Mouse (Mus musculus) cerebellum, adult 2 months (tissue): ENCODE data around the gene Cxcl2. TPM values are rescaled to one million over a fixed set of nuclear protein-coding genes. Genes with fewer than 3 reads are reported as not detected.

Experiments used
- DNase-seq, 2 experiments: peaks; one replicate each; pipeline ENCODE4 v3.0.0; 2021
- H3K27ac ChIP-seq: fragments of 200-500 bp; 2 replicates; pipeline ENCODE4 v1.5.1; 2012; ENCODE audit warnings: low read length, control low read depth, inconsistent platforms; ENCODE audit not compliant: insufficient read depth
- H3K27me3 ChIP-seq: fragments of 200-500 bp; 2 replicates; pipeline ENCODE4 v1.6.1; 2012; ENCODE audit warnings: inconsistent platforms, mild to moderate bottlenecking, low read length, moderate library complexity; ENCODE audit not compliant: control insufficient read depth, insufficient read depth
- H3K4me1 ChIP-seq: fragments of 200-500 bp; 2 replicates; pipeline ENCODE4 v1.6.1; 2011; ENCODE audit warnings: low read length; ENCODE audit not compliant: control insufficient read depth, insufficient read depth
- H3K4me3 ChIP-seq: fragments of 200-500 bp; replicated peaks from 2 replicates; pipeline ENCODE3; 2011; ENCODE audit warnings: mild to moderate bottlenecking, low read depth, low read length, control low read depth; ENCODE audit not compliant: insufficient read depth
- CTCF ChIP-seq: fragments of 200-500 bp; IDR thresholded peaks from 2 replicates; pipeline ENCODE4 v1.5.1; 2011; ENCODE audit warnings: low read depth, mild to moderate bottlenecking, control low read depth, low read length, moderate library complexity, borderline replicate concordance; ENCODE audit not compliant: insufficient read depth
- POLR2A ChIP-seq: fragments of 200-500 bp; IDR thresholded peaks from 2 replicates; pipeline ENCODE4 v1.6.1; 2011; ENCODE audit warnings: low read length, control low read depth, borderline replicate concordance; ENCODE audit not compliant: insufficient read depth
- WGBS: fragments of 180-500 bp; shearing (Covaris S2); methylation state at CpG from one replicate; pipeline ENCODE4 v1.1.7; 2018; 5-methylcytosine and 5-hydroxymethylcytosine counted together
- polyA plus RNA-seq: library from polyadenylated mRNA; depleted of rRNA; stranded (reverse); fragments of >200 nt; gene quantifications from 2 replicates; pipeline ENCODE4 v1.2.3, GENCODE M21; 2012; rRNA removed

Cxcl2 gene
- not detected in 2 replicates for polyA plus RNA-seq

GRCm38 (mm10) chr5:90903339-90904020 is at the start of gene Cxcl2:
TSS of gene Cxcl2 (plus strand) at chr5:90903871.
- WGBS = 7% methylated on average over 22 of the region's 22 CpGs
- no peak for TF ChIP-seq CTCF
- no peak for TF ChIP-seq POLR2A
- no peak within 1 kb of the TSS for H3K27ac ChIP-seq
- DNase-seq = no peak
- H3K4me1 ChIP-seq = peaks cover 13% of the 10 kb centered on the region
- H3K27me3 ChIP-seq = no peaks in the 10 kb centered on the region; the same call in 1 of the 2 replicates
- no peak within 1 kb of the TSS for H3K4me3 ChIP-seq

DNA sequence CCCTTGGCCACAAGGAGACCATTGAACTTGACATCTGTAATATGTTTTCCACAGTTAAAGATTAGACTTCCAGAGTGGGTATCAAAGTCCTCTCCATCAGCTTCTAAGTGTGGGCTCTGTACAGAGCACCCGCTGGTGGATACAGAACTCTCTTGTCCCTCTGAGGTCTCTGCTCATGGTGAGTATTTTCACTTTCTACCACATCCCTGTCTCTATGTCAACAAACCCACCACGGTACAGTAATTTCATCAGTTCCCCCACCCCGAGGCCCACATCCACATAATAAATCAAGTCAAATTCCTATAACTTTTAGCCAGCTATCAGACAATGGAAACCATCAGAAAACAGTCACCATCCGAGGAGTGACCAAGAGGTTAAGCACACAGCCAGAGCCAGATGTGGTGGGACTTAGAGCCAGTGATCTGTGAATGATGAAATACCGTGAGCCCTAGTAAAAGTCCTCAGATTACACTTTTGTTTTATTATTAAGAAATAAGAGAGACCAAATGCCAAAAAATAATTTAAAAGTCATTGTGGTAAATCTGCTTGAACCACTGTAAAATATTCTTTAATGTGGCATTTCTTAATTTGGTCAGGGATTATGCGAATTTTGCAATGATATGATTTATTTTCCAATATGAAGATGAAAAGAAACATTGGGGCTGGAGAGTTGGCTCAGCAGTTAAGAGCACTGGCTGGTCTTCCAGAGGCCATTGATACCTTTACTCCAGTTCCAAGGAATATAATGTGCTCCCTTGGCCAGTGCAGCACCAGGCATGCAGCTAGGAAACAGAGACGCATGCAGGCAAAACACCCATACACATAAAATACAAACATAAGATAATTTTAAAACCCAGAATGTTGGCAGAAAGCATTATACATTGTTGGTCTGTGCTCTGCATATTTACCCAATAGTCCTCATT is 48.1 kb upstream of the Cxcl2 start:
- TF ChIP-seq POLR2A (no peak), CTCF (no peak)
- Histone ChIP-seq H3K27ac (no peak overlapping the region), H3K27me3 (no peaks in the 10 kb centered on the region), H3K4me1 (no peaks in the 10 kb centered on the region; the same call in 1 of the 2 replicates), H3K4me3 (no peak overlapping the region)
- no peak for DNase-seq
- WGBS = 90% methylated on average over 7 of the region's 7 CpGs

- no peak overlapping the region for H3K4me3 ChIP-seq
- TF ChIP-seq CTCF = no peak
- no peak for TF ChIP-seq POLR2A
- DNase-seq = no peak
- no peaks in the 10 kb centered on the region for H3K27me3 ChIP-seq
- no peaks in the 10 kb centered on the region; the same call in 1 of the 2 replicates for H3K4me1 ChIP-seq
- 86% methylated on average over 5 of the region's 5 CpGs for WGBS
- no peak overlapping the region for H3K27ac ChIP-seq
These were observed 46.2 kb upstream of the Cxcl2 start for GRCm38 (mm10) chr5:90857463-90857862.

DNA sequence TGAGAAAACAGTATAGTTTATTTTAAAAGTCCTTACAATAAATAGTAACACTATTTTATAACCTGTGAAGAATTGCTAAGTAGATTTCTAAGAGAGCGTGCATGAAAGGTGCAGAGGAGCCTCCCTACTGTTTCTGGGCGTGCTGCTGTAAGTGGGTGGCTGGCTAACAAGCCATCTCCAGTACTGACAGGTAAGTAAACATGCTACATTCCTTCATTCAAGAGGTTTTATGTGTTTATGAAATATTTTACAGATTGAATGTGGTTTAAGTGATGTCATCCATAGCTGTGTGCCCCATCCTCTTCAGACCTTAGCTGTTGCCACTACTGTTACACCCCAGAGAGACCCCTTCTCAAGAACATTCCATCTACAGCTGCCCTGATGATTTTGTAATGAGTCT is 45.2 kb upstream of the Cxcl2 start:
- H3K4me3 ChIP-seq = no peak overlapping the region
- H3K27me3 ChIP-seq = no peaks in the 10 kb centered on the region
- H3K4me1 ChIP-seq = no peaks in the 10 kb centered on the region; the same call in 1 of the 2 replicates
- 84% methylated on average over 2 of the region's 2 CpGs for WGBS
- H3K27ac ChIP-seq = no peak overlapping the region
- no peak for TF ChIP-seq POLR2A
- TF ChIP-seq CTCF = no peak
- no peak for DNase-seq

GRCm38 (mm10) chr5:90859031-90859430 is 44.6 kb upstream of the Cxcl2 start:
- 75% methylated on average over 3 of the region's 3 CpGs for WGBS
- DNase-seq = peak in 1 of 2 experiments; percentile 21
- TF ChIP-seq CTCF (no peak), POLR2A (no peak)
- no peaks in the 10 kb centered on the region for H3K27me3 ChIP-seq
- no peak overlapping the region for H3K4me3 ChIP-seq
- no peak overlapping the region for H3K27ac ChIP-seq
- H3K4me1 ChIP-seq = no peaks in the 10 kb centered on the region; the same call in 1 of the 2 replicates

- TF ChIP-seq CTCF = no peak
- no peak for TF ChIP-seq POLR2A
- Histone ChIP-seq H3K4me3 (no peak overlapping the region), H3K27me3 (no peaks in the 10 kb centered on the region), H3K27ac (no peak overlapping the region), H3K4me1 (no peaks in the 10 kb centered on the region; the same call in 1 of the 2 replicates)
- no peak for DNase-seq
- WGBS = 94% methylated on average over 6 of the region's 6 CpGs
These were observed 41.7 kb upstream of the Cxcl2 start for GRCm38 (mm10) chr5:90861876-90862375.

DNA sequence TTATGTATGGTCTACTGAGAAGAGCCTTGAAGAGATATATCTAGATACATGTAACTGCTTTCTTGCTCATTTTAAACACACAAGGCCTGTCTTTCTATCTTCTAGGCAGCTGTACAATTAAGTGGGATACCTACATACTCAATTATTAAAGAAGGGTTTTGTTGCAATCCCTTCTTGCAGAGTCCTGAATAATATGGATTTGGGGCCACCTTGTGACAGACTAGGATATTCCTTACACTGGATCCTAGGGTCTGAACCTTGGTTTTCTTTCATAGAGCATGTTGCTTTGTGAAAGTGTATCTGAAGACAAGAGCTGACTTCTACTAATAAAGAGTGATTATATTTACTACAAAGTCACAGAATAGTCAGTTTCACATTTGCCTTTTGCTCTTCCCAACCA is 36.9 kb upstream of the Cxcl2 start:
- H3K27ac ChIP-seq = no peak overlapping the region

DNA sequence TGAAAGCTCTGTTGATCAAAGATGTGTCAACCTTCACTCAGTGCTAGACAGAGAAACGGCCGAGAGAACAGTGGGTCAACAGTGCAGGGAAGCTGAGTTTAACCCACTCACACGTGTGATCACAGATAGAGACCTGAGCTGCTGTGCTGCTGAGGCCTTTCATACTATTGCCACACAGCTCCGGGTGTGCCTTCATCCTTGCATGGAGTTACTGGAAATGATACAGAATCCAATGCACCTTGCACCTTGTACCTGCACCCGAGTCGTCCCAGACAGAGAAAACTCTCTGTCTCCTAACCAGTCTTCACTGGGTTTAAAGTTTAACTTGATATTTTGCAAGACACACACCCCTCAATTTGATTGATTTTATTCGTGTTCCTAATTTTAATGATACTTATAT is 31.3 kb upstream of the Cxcl2 start:
- Histone ChIP-seq H3K4me1 (no peaks in the 10 kb centered on the region), H3K27ac (no peak overlapping the region), H3K27me3 (no peaks in the 10 kb centered on the region), H3K4me3 (no peak overlapping the region)
- DNase-seq = no peak
- TF ChIP-seq CTCF = no peak
- TF ChIP-seq POLR2A = no peak
- WGBS = 85% methylated on average over 7 of the region's 7 CpGs

More for the DNA sequence above, 36.9 kb upstream of the Cxcl2 start:
- Histone ChIP-seq H3K27me3 (no peaks in the 10 kb centered on the region), H3K4me3 (no peak overlapping the region), H3K4me1 (no peaks in the 10 kb centered on the region)
- DNase-seq = no peak
- TF ChIP-seq CTCF (no peak), POLR2A (no peak)
